Mouse (Mus musculus) cerebellum, postnatal 4 days (tissue): ENCODE measurements around the gene Celsr2.
A peak's percentile ranks its signal among the peaks of the same experiment; 100 is the strongest.

Experiments
- DNase-seq, 2 experiments: peaks; one replicate each; pipeline ENCODE4 v3.0.0; 2022; ENCODE audit warnings: low spot score in 2 of 2, mixed read lengths in 1 of 2

The Celsr2 gene

DNA sequence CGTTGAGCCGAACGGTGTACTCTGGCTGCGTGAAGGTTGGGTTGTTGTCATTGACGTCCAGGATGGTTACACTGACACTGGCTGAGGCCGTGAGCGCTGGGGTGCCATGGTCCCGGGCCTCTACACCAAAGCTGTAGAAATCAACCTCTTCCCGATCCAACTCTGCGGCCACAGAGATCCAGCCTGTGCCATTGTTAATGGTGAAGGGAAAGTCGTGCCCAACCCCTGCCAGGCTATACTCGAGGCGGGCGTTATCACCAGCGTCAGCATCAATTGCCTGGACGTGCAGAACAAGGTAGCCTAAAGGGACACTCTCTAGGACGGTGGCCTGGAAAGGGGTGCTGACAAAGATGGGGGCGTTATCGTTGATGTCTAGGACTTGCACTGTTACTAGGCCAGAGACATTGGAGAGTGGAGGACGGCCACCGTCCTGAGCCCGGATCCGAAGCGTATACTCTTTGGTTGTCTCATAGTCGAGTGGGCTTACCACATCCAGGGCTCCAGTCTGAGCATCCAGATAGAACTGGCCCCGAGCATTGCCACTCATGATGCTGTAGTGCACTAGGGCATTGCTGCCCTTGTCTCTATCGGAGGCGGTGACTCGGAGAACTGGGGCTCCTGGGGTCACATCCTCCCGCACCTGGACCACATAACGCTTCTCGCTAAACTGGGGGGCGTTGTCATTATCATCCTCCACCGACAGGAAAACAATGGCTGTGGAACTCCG lies 1.6 kb downstream of the Celsr2 start:
- no peak for DNase-seq

DNA sequence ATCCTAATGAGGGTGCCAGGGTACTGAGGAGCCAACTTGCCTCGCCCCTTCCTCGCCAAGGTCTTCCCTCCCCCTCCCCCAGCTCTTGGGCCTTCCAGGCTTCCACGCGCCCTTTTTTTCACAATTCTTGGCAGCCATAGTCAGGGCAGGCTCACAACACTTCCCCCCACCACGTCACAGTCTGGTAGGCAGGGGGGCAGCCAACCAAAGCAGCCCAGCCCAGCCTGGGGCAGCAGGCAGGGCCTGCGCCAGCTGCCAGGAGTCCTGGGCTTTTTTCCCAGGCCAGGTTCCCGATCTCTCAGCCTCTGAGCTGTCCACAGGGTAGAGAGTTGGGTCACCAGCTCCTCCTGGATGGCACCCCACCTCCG lies 3.6 kb downstream of the Celsr2 start:
- DNase-seq: peak; percentile 53 to 76

- DNase-seq: no peak
These were observed 4.2 kb downstream of the Celsr2 start for GRCm38 (mm10) chr3:108411026-108411753.

- DNase-seq: no peak
These were observed 5.0 kb downstream of the Celsr2 start for GRCm38 (mm10) chr3:108410359-108410714.

- DNase-seq: peak in 1 of 2 experiments; percentile 60
These were observed 5.5 kb downstream of the Celsr2 start for GRCm38 (mm10) chr3:108409656-108410358.

DNA sequence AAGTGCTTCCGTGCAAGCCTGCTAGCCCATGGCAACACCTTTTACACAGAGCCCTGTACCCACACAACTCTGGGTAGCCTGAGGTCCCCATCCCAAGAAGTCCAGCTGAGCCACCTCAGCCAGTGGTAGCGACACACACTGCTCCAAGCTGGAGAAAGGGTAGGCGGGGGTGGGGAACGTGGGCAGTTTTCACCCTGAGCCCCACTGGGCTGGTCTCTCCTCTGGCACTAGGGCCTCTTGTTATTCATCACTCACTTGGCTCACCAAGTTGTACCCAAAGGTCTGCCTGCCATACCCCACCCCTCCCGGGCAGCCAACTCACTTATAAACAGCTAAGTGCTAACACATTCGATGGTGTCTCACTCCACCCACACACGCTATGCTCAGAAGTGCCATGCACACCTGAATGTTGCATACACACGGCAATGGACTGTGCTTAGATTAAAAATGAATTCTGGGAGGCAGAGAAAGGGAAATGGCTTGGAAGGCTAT lies 6.8 kb downstream of the Celsr2 start:
- no peak for DNase-seq

DNA sequence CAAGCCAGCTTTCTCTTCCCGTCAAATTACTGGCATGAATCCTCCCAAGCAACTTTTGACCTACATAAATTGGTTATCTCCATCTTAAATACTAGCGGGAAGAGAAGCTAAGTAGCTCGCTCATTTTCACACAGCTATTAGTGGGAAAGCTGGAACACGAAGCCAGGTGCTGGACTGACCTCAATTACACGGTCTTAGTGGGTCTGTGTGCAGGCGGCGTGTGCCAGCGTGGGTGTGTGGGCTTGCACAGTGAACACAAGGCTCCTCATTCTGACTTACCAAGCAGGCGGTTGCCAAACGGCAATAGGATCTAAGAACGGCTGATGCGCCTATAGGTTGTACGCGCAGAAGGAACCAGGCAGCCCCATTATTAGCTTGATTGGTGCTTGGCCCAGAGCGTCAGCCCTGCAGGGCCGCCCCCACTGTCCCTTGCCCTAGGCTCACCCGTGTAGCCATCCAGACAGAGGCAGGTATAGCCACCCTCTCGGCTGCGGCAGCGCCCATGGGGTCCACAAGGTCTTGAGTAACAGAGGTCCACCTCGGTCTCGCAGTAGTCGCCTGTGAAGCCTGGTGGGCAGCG lies 9.0 kb downstream of the Celsr2 start:
- no peak for DNase-seq

DNA sequence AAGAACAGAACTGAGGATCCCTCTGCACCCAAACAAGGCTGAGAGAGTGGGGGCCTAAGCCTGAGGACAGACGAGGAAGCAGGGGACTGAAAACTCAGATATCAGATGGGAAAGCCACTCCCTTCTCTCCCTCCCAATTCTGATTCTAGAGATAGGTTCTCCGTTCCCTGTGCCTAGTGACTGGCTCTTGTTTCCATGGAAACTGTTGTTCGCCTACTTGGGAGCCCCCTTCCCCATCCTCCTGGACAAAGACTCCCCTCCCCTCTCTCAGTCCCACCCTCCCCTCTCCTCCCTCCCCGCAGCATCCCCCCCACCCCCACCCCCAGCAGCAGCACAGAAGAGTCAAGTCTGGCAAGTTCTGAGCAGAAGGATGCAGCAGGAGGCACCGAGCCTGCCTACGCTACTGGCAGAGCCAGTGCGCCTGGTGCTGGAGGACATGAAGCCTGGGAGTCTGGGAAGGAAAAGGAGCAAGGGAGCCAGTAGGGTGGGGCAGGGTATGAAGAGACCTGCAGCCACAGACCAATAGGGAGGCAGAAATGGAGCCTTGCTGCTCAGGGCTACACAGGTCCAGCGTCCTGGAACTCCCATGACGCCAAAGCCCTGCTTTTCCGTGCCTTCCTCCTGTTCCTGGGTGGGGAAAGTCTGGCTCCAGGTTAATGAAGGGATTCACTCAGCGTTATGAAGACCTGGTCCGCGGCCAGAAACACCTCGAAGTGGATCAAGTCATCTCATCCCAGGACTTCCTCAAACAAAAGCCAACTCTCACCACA lies 9.6 kb downstream of the Celsr2 start:
- DNase-seq: no peak

- DNase-seq: peak in 1 of 2 experiments; percentile 70
These were observed 12.8 kb downstream of the Celsr2 start for GRCm38 (mm10) chr3:108402528-108402920.

DNA sequence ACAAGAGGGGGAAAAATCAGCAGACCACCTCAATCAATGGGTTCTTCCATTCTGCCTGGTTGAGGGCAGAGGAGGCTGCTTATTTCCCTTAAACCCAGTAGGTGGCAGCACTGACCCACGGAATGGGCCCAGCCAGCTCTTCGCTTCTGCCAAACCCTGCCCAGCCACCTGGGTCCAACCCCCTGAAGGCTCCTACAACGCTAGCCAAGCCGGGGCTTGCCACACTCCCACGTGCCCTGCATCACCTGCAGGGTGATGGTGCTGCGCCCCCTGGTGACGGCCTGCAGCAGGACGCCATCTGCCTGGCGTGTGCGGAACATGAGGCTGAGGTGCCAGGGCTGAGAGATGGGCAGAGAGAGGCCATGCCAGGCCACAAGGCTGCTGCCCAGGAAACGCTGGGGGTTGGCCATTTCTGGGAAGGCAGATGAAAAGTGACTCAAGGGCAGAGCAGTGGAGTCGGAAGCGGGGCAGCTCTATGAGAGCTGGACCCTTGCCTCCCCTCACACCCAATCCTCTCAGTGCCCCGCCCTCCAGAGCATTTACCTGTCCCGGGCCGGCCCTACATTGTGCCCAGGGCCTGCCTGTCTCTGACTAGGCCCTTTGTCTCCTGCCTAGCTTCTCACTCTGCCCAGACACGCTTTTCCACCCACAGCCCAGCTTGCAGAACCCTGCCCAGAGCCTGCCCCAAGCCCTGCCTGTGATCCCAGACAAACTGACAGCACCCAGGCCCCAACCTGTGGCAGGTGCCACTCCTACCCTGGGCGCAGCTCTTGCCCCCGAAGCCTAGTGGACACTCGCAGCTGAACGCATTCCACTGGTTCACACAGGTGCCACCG lies 13.4 kb downstream of the Celsr2 start:
- DNase-seq: peak; percentile 87 to 94

- DNase-seq: no peak
These were observed 14.9 kb downstream of the Celsr2 start for GRCm38 (mm10) chr3:108400442-108400841.

DNA sequence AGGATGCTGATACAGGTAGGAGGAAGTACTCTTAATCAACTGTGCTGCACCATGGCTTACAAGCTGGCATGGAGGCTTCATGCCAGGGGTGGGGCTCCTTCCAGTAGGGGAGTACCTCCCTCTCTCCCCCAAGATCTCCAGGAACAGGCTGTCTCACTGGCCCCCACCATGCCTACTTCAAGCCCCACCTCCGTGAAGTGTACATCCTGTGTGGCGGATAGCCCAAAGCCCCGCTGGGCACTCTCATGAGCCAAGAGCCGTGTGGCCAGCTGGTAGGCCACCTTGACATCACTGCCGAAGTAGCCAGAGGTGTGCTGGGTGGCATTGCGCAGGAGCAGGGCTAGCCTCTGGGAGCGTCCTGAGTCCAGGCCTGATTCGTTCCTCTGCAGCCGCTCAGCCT lies 17.1 kb downstream of the Celsr2 start:
- no peak for DNase-seq

GRCm38 (mm10) chr3:108392793-108393192 lies 22.6 kb downstream of the Celsr2 start:
- no peak for DNase-seq

DNA sequence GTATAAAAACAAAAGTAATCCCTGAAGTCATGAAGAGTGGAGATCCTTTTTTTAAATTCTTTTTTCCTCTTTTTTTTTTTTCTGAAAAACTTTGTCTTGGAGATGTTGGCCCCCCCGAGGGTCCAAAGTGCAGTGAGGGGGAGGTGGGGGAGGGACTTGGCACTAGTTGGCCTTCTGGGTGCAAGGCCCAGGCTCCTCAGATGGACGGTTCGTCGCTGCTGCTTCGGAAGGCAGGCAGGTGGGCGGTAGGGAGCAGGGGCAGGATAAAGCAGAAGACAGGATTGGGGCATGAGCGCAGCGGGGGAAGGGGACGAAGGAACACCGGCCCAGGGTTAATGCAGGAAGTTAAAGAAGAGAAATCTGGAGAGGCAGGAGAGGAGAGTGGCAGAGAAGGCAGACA lies 23.1 kb downstream of the Celsr2 start:
- no peak for DNase-seq

- DNase-seq: peak; percentile 97 to 99
These were observed 26.2 kb downstream of the Celsr2 start for GRCm38 (mm10) chr3:108389111-108389545.

GRCm38 (mm10) chr3:108386186-108386585 lies 29.2 kb downstream of the Celsr2 start:
- no peak for DNase-seq

DNA sequence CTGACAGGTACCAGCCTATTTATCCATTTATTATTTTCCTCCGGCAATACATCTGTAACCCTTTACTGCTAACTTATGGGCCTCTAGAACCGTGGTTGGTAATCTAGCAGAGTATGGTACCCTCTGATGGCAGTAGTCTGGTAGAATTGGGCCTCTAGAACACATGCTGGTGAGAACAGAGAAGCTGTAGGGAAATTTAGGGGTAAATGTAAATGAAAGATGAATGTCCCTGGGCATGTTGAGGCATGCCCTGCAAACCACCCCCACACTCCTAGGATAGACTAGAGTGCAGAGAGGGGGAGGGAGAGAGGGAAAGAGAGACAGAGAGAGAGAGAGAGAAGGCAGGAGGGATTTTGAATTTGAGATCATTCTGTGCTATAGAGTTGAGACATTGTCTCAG lies 30.9 kb downstream of the Celsr2 start:
- DNase-seq: no peak

- DNase-seq: peak; percentile 62 to 85
These were observed 31.6 kb downstream of the Celsr2 start, which contains the start of gene Psrc1 for GRCm38 (mm10) chr3:108383485-108384354. Psrc1 (plus strand) TSS chr3:108383839.
